Mouse (Mus musculus): Measurements from ENCODE around the gene Cacna1a. TPM values are rescaled to one million over a fixed set of nuclear protein-coding genes. Genes with fewer than 3 reads are reported as not detected.

Gene Cacna1a
- polyA plus RNA-seq, 1 experiment from 2014 or later = 0.15 TPM

- 10% methylated on average over 15 of the region's 15 CpGs for WGBS (ENCODE audit: insufficient replicate concordance)
- peak overlapping the region; percentile 76 for H3K4me2 ChIP-seq
- H3K36me3 ChIP-seq (replicated peaks) = no peaks in the 10 kb centered on the region
- H3K27me3 ChIP-seq = peaks cover 15% of the 10 kb centered on the region
- H3K4me1 ChIP-seq (replicated peaks) = peaks cover 67% of the 10 kb centered on the region
- no peaks in the 10 kb centered on the region for H3K9me3 ChIP-seq (replicated peaks)
- peak; percentile 58 for ATAC-seq (ENCODE audit: insufficient read depth)
- peak overlapping the region; percentile 90 for H3K27ac ChIP-seq (replicated peaks)
- peak overlapping the region; percentile 51 for H3K4me3 ChIP-seq (replicated peaks)
- H3K9ac ChIP-seq = 0 out of 2 replicates have a peak overlapping the region, but pooled peaks have one; percentile 33
Measured at GRCm38 (mm10) chr8:84592015-84592662, 203.9 kb downstream of the Cacna1a start.

GRCm38 (mm10) chr8:84593143-84593542 is 204.9 kb downstream of the Cacna1a start:
- Histone ChIP-seq H3K27me3 (peaks cover 25% of the 10 kb centered on the region), H3K4me2 (peak overlapping the region; percentile 76), H3K4me3 (replicated peaks) (no peak overlapping the region), H3K9ac (0 out of 2 replicates have a peak overlapping the region, but pooled peaks have one; percentile 5), H3K9me3 (replicated peaks) (no peaks in the 10 kb centered on the region), H3K27ac (replicated peaks) (peak overlapping the region; percentile 90), H3K36me3 (replicated peaks) (no peaks in the 10 kb centered on the region), H3K4me1 (replicated peaks) (peaks cover 57% of the 10 kb centered on the region)
- 17% methylated on average over 1 of the region's 1 CpGs for WGBS (ENCODE audit: insufficient replicate concordance)
- ATAC-seq (ENCODE audit: insufficient read depth) = peak; percentile 44; the same call in 1 of the 2 replicates

- H3K27ac ChIP-seq (replicated peaks) = peak overlapping the region; percentile 90
- H3K36me3 ChIP-seq (replicated peaks) = no peaks in the 10 kb centered on the region
- no peaks in the 10 kb centered on the region for H3K9me3 ChIP-seq (replicated peaks)
- no peak overlapping the region for H3K4me2 ChIP-seq
- no peak for ATAC-seq (ENCODE audit: insufficient read depth)
- H3K9ac ChIP-seq = no peak overlapping the region
- peaks cover 36% of the 10 kb centered on the region for H3K27me3 ChIP-seq
- H3K4me1 ChIP-seq (replicated peaks) = peaks cover 46% of the 10 kb centered on the region
- WGBS (ENCODE audit: insufficient replicate concordance) = 63% methylated on average over 9 of the region's 9 CpGs
- H3K4me3 ChIP-seq (replicated peaks) = no peak overlapping the region
Measured at GRCm38 (mm10) chr8:84594099-84594780, 206.0 kb downstream of the Cacna1a start.

GRCm38 (mm10) chr8:84595648-84596047 is 207.4 kb downstream of the Cacna1a start:
- no peak overlapping the region for H3K9ac ChIP-seq
- H3K4me3 ChIP-seq (replicated peaks) = no peak overlapping the region
- no peak overlapping the region for H3K27ac ChIP-seq (replicated peaks)
- 8% methylated on average over 9 of the region's 9 CpGs for WGBS (ENCODE audit: insufficient replicate concordance)
- H3K27me3 ChIP-seq = peaks cover 50% of the 10 kb centered on the region
- H3K4me2 ChIP-seq = no peak overlapping the region
- no peaks in the 10 kb centered on the region for H3K36me3 ChIP-seq (replicated peaks)
- H3K9me3 ChIP-seq (replicated peaks) = no peaks in the 10 kb centered on the region
- ATAC-seq (ENCODE audit: insufficient read depth) = no peak
- H3K4me1 ChIP-seq (replicated peaks) = peaks cover 33% of the 10 kb centered on the region

GRCm38 (mm10) chr8:84599401-84599800 is 211.2 kb downstream of the Cacna1a start:
- ATAC-seq (ENCODE audit: insufficient read depth) = no peak
- Histone ChIP-seq H3K9ac (no peak overlapping the region), H3K27ac (replicated peaks) (no peak overlapping the region), H3K36me3 (replicated peaks) (no peaks in the 10 kb centered on the region), H3K27me3 (peaks cover 78% of the 10 kb centered on the region), H3K4me2 (no peak overlapping the region), H3K4me3 (replicated peaks) (no peak overlapping the region), H3K9me3 (replicated peaks) (no peaks in the 10 kb centered on the region), H3K4me1 (replicated peaks) (peaks cover 9% of the 10 kb centered on the region)
- 64% methylated on average over 1 of the region's 1 CpGs for whole genome bisulfite sequencing (ENCODE audit: insufficient replicate concordance)

GRCm38 (mm10) chr8:84600311-84600907 is 212.2 kb downstream of the Cacna1a start:
- peaks cover 7% of the 10 kb centered on the region; the same call in 1 of the 2 replicates for H3K4me1 ChIP-seq (replicated peaks)

GRCm38 (mm10) chr8:84601221-84601751 is 213.0 kb downstream of the Cacna1a start:
- Histone ChIP-seq H3K4me3 (replicated peaks) (peak overlapping the region; percentile 11; the same call in 1 of the 2 replicates), H3K9me3 (replicated peaks) (no peaks in the 10 kb centered on the region), H3K27ac (replicated peaks) (no peak overlapping the region), H3K36me3 (replicated peaks) (no peaks in the 10 kb centered on the region), H3K27me3 (peaks cover 77% of the 10 kb centered on the region), H3K4me2 (peak overlapping the region; percentile 39), H3K9ac (no peak overlapping the region), H3K4me1 (replicated peaks) (peaks cover 7% of the 10 kb centered on the region; the same call in 1 of the 2 replicates)
- WGBS (ENCODE audit: insufficient replicate concordance) = 4% methylated on average over 19 of the region's 19 CpGs
- ATAC-seq (ENCODE audit: insufficient read depth) = no peak

More at GRCm38 (mm10) chr8:84600311-84600907, 212.2 kb downstream of the Cacna1a start:
- no peaks in the 10 kb centered on the region for H3K9me3 ChIP-seq (replicated peaks)
- H3K27ac ChIP-seq (replicated peaks) = no peak overlapping the region
- ATAC-seq (ENCODE audit: insufficient read depth) = no peak
- WGBS (ENCODE audit: insufficient replicate concordance) = 17% methylated on average over 26 of the region's 26 CpGs
- H3K4me2 ChIP-seq = 0 out of 2 replicates have a peak overlapping the region, but pooled peaks have one; percentile 3
- H3K9ac ChIP-seq = no peak overlapping the region
- H3K4me3 ChIP-seq (replicated peaks) = no peak overlapping the region
- no peaks in the 10 kb centered on the region for H3K36me3 ChIP-seq (replicated peaks)
- peaks cover 80% of the 10 kb centered on the region for H3K27me3 ChIP-seq

- Histone ChIP-seq H3K4me2 (no peak overlapping the region), H3K9me3 (replicated peaks) (no peaks in the 10 kb centered on the region), H3K4me1 (replicated peaks) (no peaks in the 10 kb centered on the region), H3K9ac (no peak overlapping the region), H3K27ac (replicated peaks) (no peak overlapping the region), H3K27me3 (peaks cover 75% of the 10 kb centered on the region), H3K36me3 (replicated peaks) (no peaks in the 10 kb centered on the region), H3K4me3 (replicated peaks) (no peak overlapping the region)
- WGBS (ENCODE audit: insufficient replicate concordance) = 25% methylated on average over 16 of the region's 16 CpGs
- ATAC-seq (ENCODE audit: insufficient read depth) = no peak
Measured at GRCm38 (mm10) chr8:84614512-84615223, 226.4 kb downstream of the Cacna1a start.

- no peak overlapping the region for H3K4me3 ChIP-seq (replicated peaks)
- no peak overlapping the region for H3K9ac ChIP-seq
- no peak overlapping the region for H3K4me2 ChIP-seq
- WGBS (ENCODE audit: insufficient replicate concordance) = 40% methylated on average over 22 of the region's 22 CpGs
- no peaks in the 10 kb centered on the region for H3K4me1 ChIP-seq (replicated peaks)
- H3K27me3 ChIP-seq = peaks cover 80% of the 10 kb centered on the region
- no peaks in the 10 kb centered on the region for H3K36me3 ChIP-seq (replicated peaks)
- no peaks in the 10 kb centered on the region for H3K9me3 ChIP-seq (replicated peaks)
- no peak overlapping the region for H3K27ac ChIP-seq (replicated peaks)
- ATAC-seq (ENCODE audit: insufficient read depth) = no peak
Measured at GRCm38 (mm10) chr8:84615666-84616485, 227.6 kb downstream of the Cacna1a start.

GRCm38 (mm10) chr8:84617005-84617404 is 228.8 kb downstream of the Cacna1a start:
- H3K4me1 ChIP-seq (replicated peaks) = no peaks in the 10 kb centered on the region
- no peaks in the 10 kb centered on the region for H3K36me3 ChIP-seq (replicated peaks)
- no peaks in the 10 kb centered on the region for H3K9me3 ChIP-seq (replicated peaks)
- H3K27ac ChIP-seq (replicated peaks) = no peak overlapping the region
- no peak overlapping the region for H3K4me2 ChIP-seq
- ATAC-seq (ENCODE audit: insufficient read depth) = no peak
- peaks cover 72% of the 10 kb centered on the region for H3K27me3 ChIP-seq
- no peak overlapping the region for H3K9ac ChIP-seq
- no peak overlapping the region for H3K4me3 ChIP-seq (replicated peaks)
- 46% methylated on average over 22 of the region's 22 CpGs for WGBS (ENCODE audit: insufficient replicate concordance)

All from liver, embryonic 15.5 days (tissue).